Mouse (Mus musculus): Measurements from ENCODE around the gene Col15a1. TPM values are rescaled to one million over a fixed set of nuclear protein-coding genes. Genes with fewer than 3 reads are reported as not detected.

Gene Col15a1
- total RNA-seq (2018; cell fraction: chromatin; rRNA removed) = 10 to 100 TPM in 1 of 26 experiments, 1 to 10 TPM in 15, under 1 TPM in 10; 0.33 to 22.7 (median 1.6) TPM
- 1 to 10 TPM in 6 of 26 experiments, under 1 TPM in 20; 0.18 to 1.8 (median 0.69) TPM for total RNA-seq (2018; cell fraction: cytosol; rRNA removed)
- 1 to 10 TPM in 16 of 26 experiments, under 1 TPM in 10; 0.15 to 5.7 (median 1.3) TPM for total RNA-seq (2018; cell fraction: nucleus; rRNA removed)
- 0.47 to 1.2 TPM (median 0.62 TPM) in 3 replicates for polyA plus RNA-seq (2018)

DNA sequence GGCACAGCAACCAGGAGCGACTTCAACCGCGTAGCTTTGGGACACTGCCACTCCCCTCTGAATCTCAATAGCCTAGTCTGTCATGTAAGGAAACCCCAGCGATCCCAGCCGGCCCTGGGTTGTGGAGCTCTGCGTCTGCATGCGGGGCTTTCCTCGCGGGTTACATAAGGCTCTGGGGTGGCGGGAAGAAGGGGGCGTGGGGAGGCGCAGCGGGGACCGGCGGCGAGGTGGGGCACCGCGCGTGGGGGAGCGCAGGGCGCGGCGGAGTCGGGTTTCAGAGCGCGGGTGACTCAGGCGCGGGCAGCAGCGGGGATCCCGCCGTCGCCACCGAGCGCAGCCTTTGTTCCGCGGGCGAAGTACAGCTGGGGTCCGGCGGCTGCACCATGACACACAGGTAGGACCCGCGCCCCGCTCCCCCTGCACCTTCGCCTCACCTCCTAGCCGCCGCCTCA, at the start of gene Col15a1:
TSS of gene Col15a1 (plus strand) at position 193 of the 452 bp plus-strand sequence.
- Histone ChIP-seq H3K79me2 (ENCODE audit: inconsistent target) (no peaks in the 10 kb centered on the region), H3K36me3 (ENCODE audit: inconsistent target) (no peaks in the 10 kb centered on the region), H3K4me3 (ENCODE audit: inconsistent target) (no peak within 1 kb of the TSS), H3K27ac (no peak within 1 kb of the TSS)
- 2% methylated on average over 45 of the region's 45 CpGs for WGBS (ENCODE audit: missing documents)

DNA sequence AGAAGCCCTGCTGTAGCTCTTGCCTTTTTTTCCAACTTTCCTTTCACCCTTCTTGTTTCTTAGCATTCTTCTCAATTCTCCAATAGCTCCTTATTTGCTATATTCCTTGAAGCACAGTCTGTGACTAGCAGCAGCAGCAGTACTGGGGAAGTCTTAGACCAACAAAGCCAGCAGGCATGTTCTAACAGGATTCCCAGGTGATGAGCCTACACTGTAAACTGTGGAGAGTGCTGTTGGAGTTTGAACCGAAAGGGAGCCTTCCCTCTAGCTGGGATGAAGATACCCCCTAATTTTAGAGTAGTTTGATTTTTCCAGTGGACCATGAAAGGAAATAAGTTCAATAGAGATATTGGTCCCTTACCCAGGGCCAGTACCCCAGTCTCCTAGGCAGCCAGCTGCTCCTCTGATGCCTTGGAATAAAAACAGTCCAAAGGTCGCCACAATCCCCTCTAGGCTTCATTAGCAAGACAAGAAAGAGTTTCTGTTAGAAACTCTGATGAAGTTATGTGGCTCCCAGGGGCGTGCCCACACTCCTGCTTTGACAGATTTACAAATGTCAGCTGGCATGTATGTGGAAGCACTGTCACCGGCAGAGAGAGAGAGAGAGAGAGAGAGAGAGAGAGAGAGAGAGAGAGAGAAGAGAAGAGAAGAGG, 46.7 kb upstream of the Col15a1 start:
- WGBS (ENCODE audit: missing documents) = 68% methylated on average over 2 of the region's 4 CpGs
- Histone ChIP-seq H3K4me3 (ENCODE audit: inconsistent target) (no peak overlapping the region), H3K27ac (no peak overlapping the region), H3K36me3 (ENCODE audit: inconsistent target) (no peaks in the 10 kb centered on the region), H3K79me2 (ENCODE audit: inconsistent target) (no peaks in the 10 kb centered on the region)

DNA sequence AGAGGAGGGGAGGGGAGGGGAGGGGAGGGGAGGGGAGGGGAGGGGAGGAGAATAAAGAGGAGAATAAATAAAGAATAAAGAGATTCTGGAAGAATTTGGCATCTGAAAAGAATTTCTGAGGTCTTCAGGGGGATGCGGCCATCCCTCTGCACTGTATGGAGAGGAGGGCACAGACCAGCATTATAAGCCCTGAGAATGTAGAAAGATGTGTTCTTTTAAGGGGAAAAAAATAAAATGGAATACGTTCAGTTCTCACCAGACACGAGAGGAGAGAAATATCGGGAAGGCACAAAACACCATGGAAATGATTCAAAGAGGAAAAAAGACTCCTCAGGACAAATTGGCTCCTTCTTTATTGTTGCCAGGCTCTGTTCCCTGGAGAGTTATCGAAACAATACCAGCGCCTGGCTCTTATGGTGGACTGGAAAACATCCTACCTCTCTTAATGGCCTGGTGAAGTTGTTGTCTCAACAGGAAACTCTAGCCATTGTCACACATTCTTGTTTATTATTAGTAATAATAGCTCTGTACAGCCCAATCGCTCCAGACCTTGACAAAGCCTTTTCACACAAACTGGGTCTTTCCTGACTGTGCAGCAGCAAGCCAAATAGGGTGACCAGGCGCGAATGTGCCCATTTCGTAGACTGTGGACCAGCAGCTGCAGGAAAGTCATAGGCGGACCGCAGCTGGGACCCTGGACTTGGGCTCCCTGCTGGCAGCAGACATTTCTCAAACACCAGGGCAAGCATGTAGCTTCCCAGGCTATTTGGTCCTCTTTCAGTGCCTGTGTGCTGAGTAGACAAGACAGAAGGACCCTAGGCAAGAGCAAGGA, 46.0 kb upstream of the Col15a1 start:
- Histone ChIP-seq H3K36me3 (ENCODE audit: inconsistent target) (no peaks in the 10 kb centered on the region), H3K27ac (no peak overlapping the region), H3K4me3 (ENCODE audit: inconsistent target) (no peak overlapping the region), H3K79me2 (ENCODE audit: inconsistent target) (no peaks in the 10 kb centered on the region)
- WGBS (ENCODE audit: missing documents) = 60% methylated on average over 12 of the region's 12 CpGs

DNA sequence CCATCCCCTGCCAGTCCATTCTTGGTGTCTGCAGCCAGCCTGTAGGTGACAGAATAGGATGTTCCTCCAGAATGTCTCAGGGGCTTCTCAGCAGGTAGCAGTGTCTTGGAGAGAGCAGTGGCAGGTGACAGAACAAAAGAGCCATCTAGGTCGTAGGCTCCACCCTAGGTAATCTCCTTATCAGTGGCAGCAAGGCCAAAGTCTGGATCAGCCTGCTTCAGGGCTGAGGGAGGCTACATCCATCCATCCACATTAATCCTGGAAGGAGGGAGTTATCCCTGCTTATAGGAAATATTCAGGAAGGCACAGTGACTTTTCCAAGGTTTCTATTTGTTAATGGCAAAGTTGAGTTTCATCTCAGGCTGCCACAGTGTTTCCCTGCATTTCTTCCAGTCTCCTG, 35.6 kb upstream of the Col15a1 start:
- Histone ChIP-seq H3K27ac (no peak overlapping the region), H3K79me2 (ENCODE audit: inconsistent target) (no peaks in the 10 kb centered on the region), H3K36me3 (ENCODE audit: inconsistent target) (no peaks in the 10 kb centered on the region), H3K4me3 (ENCODE audit: inconsistent target) (no peak overlapping the region)
- 93% methylated on average over 1 of the region's 1 CpGs for WGBS (ENCODE audit: missing documents)

DNA sequence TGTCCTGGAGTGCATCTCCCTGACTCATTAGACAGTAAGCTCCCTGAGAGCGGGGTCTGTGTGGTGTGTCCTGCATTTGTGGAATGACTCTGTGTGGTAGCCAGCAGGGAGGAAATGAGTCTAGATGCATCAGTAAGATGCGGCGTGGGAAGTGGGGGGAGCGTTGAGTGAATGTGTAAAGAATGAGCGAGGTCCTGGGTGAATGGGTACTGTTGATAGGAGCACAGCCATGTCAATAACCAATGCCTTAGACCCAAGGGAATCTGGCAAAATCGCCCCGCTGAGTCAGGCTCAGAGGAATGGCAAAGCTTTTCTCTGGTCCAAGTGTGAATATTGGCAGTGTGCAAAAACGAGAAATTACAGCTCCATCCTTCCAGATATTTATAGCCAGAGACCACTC, 30.9 kb upstream of the Col15a1 start:
- 72% methylated on average over 8 of the region's 8 CpGs for WGBS (ENCODE audit: missing documents)
- Histone ChIP-seq H3K79me2 (ENCODE audit: inconsistent target) (no peaks in the 10 kb centered on the region), H3K36me3 (ENCODE audit: inconsistent target) (no peaks in the 10 kb centered on the region), H3K27ac (no peak overlapping the region), H3K4me3 (ENCODE audit: inconsistent target) (no peak overlapping the region)

DNA sequence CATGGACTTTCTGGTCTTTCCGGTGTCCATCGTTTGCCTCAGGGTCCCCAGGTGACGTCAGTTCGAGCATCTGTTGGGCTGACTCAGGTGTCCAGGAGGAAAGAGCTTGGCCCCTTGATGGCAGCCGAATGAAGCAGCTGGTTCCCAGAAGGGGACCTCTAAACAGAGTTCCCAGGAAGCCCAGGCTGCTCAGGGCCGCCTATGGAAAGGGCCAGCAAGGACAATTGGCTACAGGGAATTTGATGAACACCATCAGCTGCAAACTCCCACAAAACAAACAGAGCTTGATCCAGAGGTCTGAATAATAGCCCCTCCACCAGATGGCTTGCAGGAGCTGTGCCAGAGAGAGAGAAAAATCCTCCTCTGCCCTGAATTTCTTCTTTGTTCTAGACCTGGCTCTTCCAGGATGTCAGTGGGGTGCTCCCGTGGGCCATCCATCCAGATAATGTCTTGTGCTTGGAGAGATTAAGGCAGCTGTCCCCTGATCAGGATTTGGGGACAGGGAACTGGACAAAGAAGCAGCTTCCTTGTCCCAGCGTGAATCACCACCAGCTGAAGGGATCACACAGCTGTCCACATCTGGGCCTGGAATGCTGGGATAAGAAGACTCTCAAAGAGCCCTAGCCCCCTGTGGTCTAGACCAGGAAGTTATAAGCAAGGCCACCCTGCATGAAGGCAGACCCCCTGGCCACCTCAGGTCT, 29.6 kb upstream of the Col15a1 start:
- WGBS (ENCODE audit: missing documents) = 93% methylated on average over 8 of the region's 8 CpGs
- no peak overlapping the region for H3K27ac ChIP-seq

DNA sequence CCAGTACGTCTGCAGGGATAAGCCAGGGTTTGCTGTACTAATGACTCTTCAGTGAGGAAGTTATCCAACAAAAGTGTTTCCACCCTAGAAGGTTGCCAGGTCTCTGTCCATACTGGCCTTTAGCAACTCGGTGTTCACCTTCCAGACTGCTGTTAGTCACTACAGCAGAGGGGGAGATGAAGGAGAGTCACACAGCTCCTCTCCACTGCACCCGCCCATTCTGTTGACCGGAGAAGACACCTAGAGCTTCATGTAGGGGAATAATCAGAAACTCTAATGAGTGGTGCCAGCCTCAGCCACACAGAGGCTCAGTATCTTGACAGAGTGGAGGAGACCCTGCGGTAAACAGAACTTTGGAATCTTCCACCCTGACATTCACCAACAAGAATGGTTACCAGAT, 28.4 kb upstream of the Col15a1 start:
- WGBS (ENCODE audit: missing documents) = 88% methylated on average over 5 of the region's 5 CpGs
- no peak overlapping the region for H3K4me3 ChIP-seq (ENCODE audit: inconsistent target)

More for the DNA sequence above, 29.6 kb upstream of the Col15a1 start:
- Histone ChIP-seq H3K4me3 (ENCODE audit: inconsistent target) (no peak overlapping the region), H3K79me2 (ENCODE audit: inconsistent target) (no peaks in the 10 kb centered on the region), H3K36me3 (ENCODE audit: inconsistent target) (no peaks in the 10 kb centered on the region)

DNA sequence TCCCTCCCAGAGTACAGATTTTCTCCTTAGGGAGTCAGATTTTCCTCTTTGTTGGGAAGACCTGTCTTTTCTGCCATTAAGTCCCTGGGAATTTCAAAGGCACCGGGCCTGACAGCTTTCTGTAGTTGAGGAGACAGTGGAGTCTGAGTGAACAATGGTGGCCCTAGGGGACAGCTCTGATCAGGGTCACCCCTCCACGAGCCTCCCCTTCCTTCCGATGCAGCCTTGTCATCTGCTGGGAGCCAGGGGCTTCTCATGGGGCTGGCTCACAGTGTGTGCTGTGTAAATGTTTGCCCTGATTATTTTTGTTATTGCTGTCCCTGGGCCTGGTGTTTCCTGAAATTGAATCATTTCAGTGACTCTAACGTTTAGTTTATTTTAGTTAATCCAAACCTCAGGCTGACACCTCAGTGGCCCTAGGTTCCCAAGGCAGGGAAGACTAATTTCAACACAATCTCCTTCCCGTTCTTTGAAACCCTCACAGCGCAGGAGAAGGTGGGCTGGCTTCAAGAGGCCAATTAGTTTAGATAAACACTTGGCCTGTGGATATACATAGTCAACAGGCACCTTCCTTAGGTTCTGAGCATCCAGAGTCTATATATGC, 23.8 kb upstream of the Col15a1 start:
- Histone ChIP-seq H3K4me3 (ENCODE audit: inconsistent target) (no peak overlapping the region), H3K79me2 (ENCODE audit: inconsistent target) (no peaks in the 10 kb centered on the region), H3K36me3 (ENCODE audit: inconsistent target) (no peaks in the 10 kb centered on the region), H3K27ac (no peak overlapping the region)
- WGBS (ENCODE audit: missing documents) = 84% methylated on average over 6 of the region's 6 CpGs

More for the DNA sequence above, 28.4 kb upstream of the Col15a1 start:
- Histone ChIP-seq H3K79me2 (ENCODE audit: inconsistent target) (no peaks in the 10 kb centered on the region), H3K36me3 (ENCODE audit: inconsistent target) (no peaks in the 10 kb centered on the region), H3K27ac (no peak overlapping the region)

DNA sequence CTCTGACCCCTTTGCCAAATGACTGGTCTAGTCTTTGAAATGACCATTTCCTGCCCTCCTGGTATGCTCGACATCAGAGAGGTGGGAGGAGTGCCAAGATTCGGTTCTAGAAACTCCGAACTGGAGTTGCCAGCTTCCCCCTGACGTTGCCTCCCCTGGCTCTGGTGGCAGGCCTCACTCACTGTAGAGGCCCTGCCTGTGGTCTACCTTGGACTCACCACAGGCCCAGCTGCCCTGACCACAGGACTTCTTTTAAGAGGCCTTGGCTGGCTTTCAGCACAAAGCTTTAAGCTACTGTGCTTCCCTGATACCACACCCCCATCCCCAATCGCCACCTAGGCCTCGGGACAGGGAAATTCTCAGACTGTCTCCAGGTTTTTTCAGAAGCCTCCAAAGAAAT, 21.4 kb upstream of the Col15a1 start:
- no peaks in the 10 kb centered on the region for H3K36me3 ChIP-seq (ENCODE audit: inconsistent target)
- WGBS (ENCODE audit: missing documents) = 23% methylated on average over 6 of the region's 6 CpGs
- no peak overlapping the region for H3K4me3 ChIP-seq (ENCODE audit: inconsistent target)
- no peaks in the 10 kb centered on the region for H3K79me2 ChIP-seq (ENCODE audit: inconsistent target)
- H3K27ac ChIP-seq = no peak overlapping the region

DNA sequence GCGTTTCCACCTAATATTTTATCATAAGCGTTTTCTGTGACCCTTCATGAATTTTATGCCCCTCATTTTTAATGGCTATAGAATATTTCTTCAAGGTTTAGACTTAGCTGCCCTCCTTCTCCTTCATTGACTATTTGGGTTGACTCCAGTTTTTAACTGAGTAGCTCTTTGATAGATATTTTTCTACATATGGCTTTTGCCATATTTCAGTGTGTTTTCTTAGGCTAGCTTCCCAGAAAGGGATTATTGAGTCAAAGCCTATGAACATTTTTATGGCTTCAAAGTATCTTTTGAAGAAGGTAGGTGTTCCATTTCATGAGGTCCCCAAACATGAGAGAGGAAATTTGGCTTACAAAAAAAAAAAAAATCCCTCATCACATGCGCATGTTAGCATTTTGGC, 11.8 kb upstream of the Col15a1 start:
- no peaks in the 10 kb centered on the region for H3K36me3 ChIP-seq (ENCODE audit: inconsistent target)
- H3K27ac ChIP-seq = no peak overlapping the region
- WGBS (ENCODE audit: missing documents) = 95% methylated on average over 3 of the region's 3 CpGs

DNA sequence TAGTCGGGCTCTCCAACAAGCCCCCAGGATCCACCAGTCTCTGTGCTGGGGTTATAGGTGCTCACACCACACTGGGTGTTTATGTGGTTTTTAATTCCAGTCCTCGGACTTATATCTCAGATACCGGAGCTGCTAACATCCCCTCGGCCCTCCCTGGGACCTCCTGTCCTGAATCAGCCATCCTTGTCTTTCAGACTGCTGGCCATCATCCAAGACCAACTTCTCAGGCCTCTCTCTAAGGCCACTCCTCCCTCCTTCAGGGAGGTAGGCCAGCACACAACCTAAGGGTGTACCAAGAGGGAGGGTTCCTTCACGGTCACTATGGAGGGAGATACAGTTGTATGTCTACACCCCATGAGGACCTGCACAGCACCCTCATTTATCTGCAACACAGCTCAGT, 4.3 kb upstream of the Col15a1 start:
- Histone ChIP-seq H3K4me3 (ENCODE audit: inconsistent target) (no peak overlapping the region), H3K27ac (no peak overlapping the region), H3K36me3 (ENCODE audit: inconsistent target) (no peaks in the 10 kb centered on the region), H3K79me2 (ENCODE audit: inconsistent target) (no peaks in the 10 kb centered on the region)
- WGBS (ENCODE audit: missing documents) = 75% methylated on average over 5 of the region's 5 CpGs

More for the DNA sequence above, 11.8 kb upstream of the Col15a1 start:
- no peaks in the 10 kb centered on the region for H3K79me2 ChIP-seq (ENCODE audit: inconsistent target)
- H3K4me3 ChIP-seq (ENCODE audit: inconsistent target) = no peak overlapping the region

DNA sequence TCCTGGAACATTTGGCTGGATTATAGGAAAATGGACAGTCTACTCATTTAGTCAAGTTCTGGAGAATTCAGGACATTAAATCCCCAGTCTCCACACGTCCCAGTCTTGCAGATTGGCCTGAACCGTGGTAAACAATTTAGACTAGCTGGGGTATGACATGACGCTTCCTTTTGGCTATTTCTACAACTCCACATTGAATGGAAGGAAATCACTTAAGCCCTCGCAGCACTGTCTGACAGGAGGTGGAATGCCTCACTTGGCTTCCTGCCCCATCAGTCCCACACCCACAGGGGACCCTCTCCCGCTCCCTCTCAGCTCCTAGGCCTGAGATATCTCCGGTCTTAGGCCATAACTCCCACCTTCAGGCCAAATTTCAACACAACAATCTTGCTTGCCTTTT, 2.1 kb upstream of the Col15a1 start:
- no peak overlapping the region for H3K4me3 ChIP-seq (ENCODE audit: inconsistent target)
- H3K79me2 ChIP-seq (ENCODE audit: inconsistent target) = no peaks in the 10 kb centered on the region
- no peak overlapping the region for H3K27ac ChIP-seq
- WGBS (ENCODE audit: missing documents) = 71% methylated on average over 6 of the region's 6 CpGs
- H3K36me3 ChIP-seq (ENCODE audit: inconsistent target) = no peaks in the 10 kb centered on the region

DNA sequence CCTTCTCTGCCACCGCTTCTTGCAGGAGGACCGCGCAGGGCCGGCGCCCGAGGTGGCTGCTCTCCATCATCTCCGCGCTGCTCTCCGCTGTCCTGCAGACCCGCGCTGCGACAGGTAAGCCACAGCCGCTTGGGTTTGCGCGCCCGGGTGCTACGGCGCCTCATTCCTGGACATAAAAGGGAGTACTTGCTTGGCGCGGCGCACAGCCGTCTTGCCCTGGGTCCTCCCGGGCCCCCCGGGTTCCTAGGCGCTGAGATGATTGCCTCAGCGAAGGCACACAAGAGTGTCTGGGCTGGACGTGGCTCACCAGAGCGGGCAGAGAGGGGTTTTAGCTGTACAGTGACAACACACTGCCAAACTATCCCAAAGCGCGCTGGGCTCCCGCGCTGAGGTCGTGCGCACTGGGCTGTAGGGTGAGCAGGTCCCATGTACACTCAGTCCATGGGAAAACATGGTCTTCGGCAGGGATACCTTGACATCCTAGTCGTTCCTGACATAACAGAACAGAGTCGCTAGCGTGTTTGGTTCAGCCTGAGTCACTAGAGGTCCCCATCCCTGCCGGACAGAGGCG, 545 bp downstream of the Col15a1 start:
- no peaks in the 10 kb centered on the region for H3K79me2 ChIP-seq (ENCODE audit: inconsistent target)
- WGBS (ENCODE audit: missing documents) = 8% methylated on average over 40 of the region's 40 CpGs
- H3K36me3 ChIP-seq (ENCODE audit: inconsistent target) = no peaks in the 10 kb centered on the region
- H3K27ac ChIP-seq = no peak overlapping the region
- H3K4me3 ChIP-seq (ENCODE audit: inconsistent target) = no peak overlapping the region

DNA sequence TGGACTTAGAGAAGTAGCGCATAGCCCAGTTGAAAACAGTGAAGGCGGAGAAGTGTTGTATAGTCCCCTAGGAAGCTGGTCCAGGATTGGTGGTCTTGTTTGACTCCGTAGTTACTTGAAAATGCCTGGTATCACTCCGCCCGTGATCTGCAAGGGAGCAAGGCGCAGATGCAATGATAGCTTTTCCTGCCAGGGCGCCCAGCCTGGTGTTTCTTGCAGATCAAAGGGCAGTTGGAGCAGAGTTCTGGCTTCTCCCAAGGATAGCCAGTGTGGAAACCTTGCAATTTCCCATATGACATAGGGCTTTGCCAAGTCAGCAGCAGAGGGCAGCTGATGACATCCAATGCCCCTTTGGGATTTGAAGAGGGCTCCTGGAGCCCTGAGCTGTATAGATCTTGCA, 1.5 kb downstream of the Col15a1 start:
- Histone ChIP-seq H3K36me3 (ENCODE audit: inconsistent target) (no peaks in the 10 kb centered on the region), H3K79me2 (ENCODE audit: inconsistent target) (no peaks in the 10 kb centered on the region), H3K27ac (no peak overlapping the region), H3K4me3 (ENCODE audit: inconsistent target) (no peak overlapping the region)
- 94% methylated on average over 7 of the region's 7 CpGs for WGBS (ENCODE audit: missing documents)
